In genomic region chr5:125003873-125004255, GRCm38 (mm10) we compare ENCODE assay signal across 9 mouse cellular contexts. TPM values are rescaled to one million over a fixed set of nuclear protein-coding genes. Genes with fewer than 3 reads are reported as not detected.
DNase-seq lines count a peak whose midpoint lies in the region; ATAC-seq and TF ChIP-seq lines count a peak whose summit lies in the region.
"Had no signal": no experiment of that assay in that cellular context is flagged by ENCODE, and none has a peak within 500 bp of the region (broad histone marks: within the 10 kb centered on the region; RNA-seq: fewer than 3 reads in every experiment).

No protein-coding gene starts in this region.

- peak overlapping the region; percentile 75 for H3K4me3 ChIP-seq in E14TG2a.4 (replicated peaks; ENCODE audit: low read length)
- peak overlapping the region; percentile 21 for H3K4me3 ChIP-seq in hindbrain, embryonic 11.5 days (ENCODE audit: low read depth, low read length)
- H3K4me3 ChIP-seq in midbrain, embryonic 10.5 days, result peak overlapping the region; percentile 56

- TF ChIP-seq CTCF in E14TG2a.4 (conservative IDR thresholded peaks at IDR 0.05; ENCODE audit: low read length), result no peak

- WGBS in hindbrain, embryonic 11.5 days, result 13% methylated on average over 15 of the region's 15 CpGs
- WGBS in midbrain, embryonic 10.5 days, result 14% methylated on average over 15 of the region's 15 CpGs

- no peak for ATAC-seq in hindbrain, embryonic 11.5 days (ENCODE audit: low FRiP score)
- ATAC-seq in cerebellum, adult (ENCODE audit: insufficient number of reproducible peaks, low FRiP score, low TSS enrichment), result no peak

- no peak overlapping the region for H3K27ac ChIP-seq in hindbrain, embryonic 11.5 days (ENCODE audit: low read depth, low read length)
- peak overlapping the region; percentile 59 for H3K27ac ChIP-seq in midbrain, embryonic 10.5 days (replicated peaks)
- H3K27ac ChIP-seq: layer of hippocampus, adult 2 months had no signal

- peaks cover 18% of the 10 kb centered on the region for H3K4me1 ChIP-seq in E14TG2a.4 (replicated peaks; ENCODE audit: low read depth, low read length)
- H3K4me1 ChIP-seq in hindbrain, embryonic 11.5 days (replicated peaks; ENCODE audit: control insufficient read depth, insufficient read depth, low read length), result peaks cover 5% of the 10 kb centered on the region; the same call in 1 of the 2 replicates
- peaks cover 63% of the 10 kb centered on the region for H3K4me1 ChIP-seq in midbrain, embryonic 10.5 days

- peaks cover 53% of the 10 kb centered on the region for H3K27me3 ChIP-seq in E14TG2a.4 (ENCODE audit: insufficient read depth, low read length)
- H3K27me3 ChIP-seq in hindbrain, embryonic 11.5 days (ENCODE audit: control insufficient read depth, insufficient read depth, low read length), result peaks cover 15% of the 10 kb centered on the region
- peaks cover 48% of the 10 kb centered on the region for H3K27me3 ChIP-seq in midbrain, embryonic 10.5 days (ENCODE audit: low read depth, poor library complexity, severe bottlenecking)

- peak overlapping the region; percentile 51 for H3K4me2 ChIP-seq in hindbrain, embryonic 11.5 days (replicated peaks; ENCODE audit: low read depth, low read length)

- H3K36me3 ChIP-seq in E14TG2a.4 (ENCODE audit: insufficient read depth, low read length), result no peaks in the 10 kb centered on the region
- H3K36me3 ChIP-seq in hindbrain, embryonic 11.5 days (ENCODE audit: control insufficient read depth, insufficient read depth, low read length), result no peaks in the 10 kb centered on the region
- peaks cover under 1% of the 10 kb centered on the region; the same call in 1 of the 2 replicates for H3K36me3 ChIP-seq in midbrain, embryonic 10.5 days

- H3K9me3 ChIP-seq in E14TG2a.4 (ENCODE audit: low read length), result no peaks in the 10 kb centered on the region
- H3K9me3 ChIP-seq in hindbrain, embryonic 11.5 days (ENCODE audit: control insufficient read depth, low read length), result no peaks in the 10 kb centered on the region
- H3K9me3 ChIP-seq in midbrain, embryonic 10.5 days (replicated peaks), result no peaks in the 10 kb centered on the region; the same call in 1 of the 2 replicates

- peak; percentile 89 for DNase-seq in heart, adult 11 months
- DNase-seq in heart, postnatal 14 days, result no peak
- peak; percentile 23 for DNase-seq in hindbrain, embryonic 11.5 days (ENCODE audit: low spot score)
- peak; percentile 27 for DNase-seq in midbrain, embryonic 10.5 days (ENCODE audit: low spot score)
- no peak for DNase-seq in ovary, adult 18-20 months (ENCODE audit: low spot score)
- no peak for DNase-seq in layer of hippocampus, postnatal 36 days

- intact Hi-C loops in heart, postnatal 14 days (cut with DNase I), result no loop called here

- no peak overlapping the region for H3K9ac ChIP-seq in hindbrain, embryonic 11.5 days (ENCODE audit: low read depth, low read length)

RNA-seq across cellular contexts. Expression of gene Rflna, which starts 0.8 kb away (rescaled TPM):
- total RNA-seq in heart, postnatal 14 days (2021), result under 1 TPM; 0.39 to 0.60 TPM
- 7.8 and 9.2 TPM in 2 replicates for polyA plus RNA-seq in hindbrain, embryonic 11.5 days (2014; fragmentation: Nextera tagmentation; extraction: Ambion mirVana)
- polyA plus RNA-seq in midbrain, embryonic 10.5 days (2016; fragmentation: Nextera tagmentation; extraction: Ambion mirVana), result 6.8 TPM in 2 replicates
- total RNA-seq in layer of hippocampus, postnatal 36 days (2021), result under 1 TPM; 0.27 to 0.38 TPM

Comparison
In these comparisons a context has a peak if more than half of its experiments do, and no peak if none do; other contexts are left out.
1. DNase-seq: peak in heart, adult 11 months (single experiment), hindbrain, embryonic 11.5 days (single experiment) and midbrain, embryonic 10.5 days (single experiment); none in heart, postnatal 14 days (0 of 2), ovary, adult 18-20 months (single experiment) and layer of hippocampus, postnatal 36 days (0 of 2).
2. H3K4me3 ChIP-seq: peak in every context shown above with its lines; median percentile 75 in E14TG2a.4; 56 in midbrain, embryonic 10.5 days; 21 in hindbrain, embryonic 11.5 days.